Mouse (Mus musculus) G1E-ER4 (cell line): ENCODE results near the gene Gm11034. TPM values are rescaled to one million over a fixed set of nuclear protein-coding genes. Genes with fewer than 3 reads are reported as not detected.

ENCODE experiments used
- GATA1 ChIP-seq: IDR thresholded peaks from one replicate; pipeline ENCODE4 v1.8.0; 2012; ENCODE audit warnings: low read length, inconsistent platforms
- polyA plus RNA-seq: library from polyadenylated mRNA; stranded (reverse); fragments of >175 nt; gene quantifications from 2 replicates; pipeline ENCODE4 v1.2.3, GENCODE M21; 2012

The Gm11034 gene
- polyA plus RNA-seq = not detected in 2 replicates

GRCm38 (mm10) chr8:72213536-72213935 lies at the start of gene Gm11034:
Gene Gm11034 (minus strand): TSS chr8:72213636.
- no peak for TF ChIP-seq GATA1

- no peak for TF ChIP-seq GATA1
Observed at GRCm38 (mm10) chr8:72262756-72263155, 49.3 kb upstream of the Gm11034 start.

- TF ChIP-seq GATA1 = no peak
Observed at GRCm38 (mm10) chr8:72261872-72262271, 48.4 kb upstream of the Gm11034 start.

GRCm38 (mm10) chr8:72261431-72261830 lies 48.0 kb upstream of the Gm11034 start:
- TF ChIP-seq GATA1 = no peak

GRCm38 (mm10) chr8:72261019-72261418 lies 47.6 kb upstream of the Gm11034 start:
- no peak for TF ChIP-seq GATA1

DNA sequence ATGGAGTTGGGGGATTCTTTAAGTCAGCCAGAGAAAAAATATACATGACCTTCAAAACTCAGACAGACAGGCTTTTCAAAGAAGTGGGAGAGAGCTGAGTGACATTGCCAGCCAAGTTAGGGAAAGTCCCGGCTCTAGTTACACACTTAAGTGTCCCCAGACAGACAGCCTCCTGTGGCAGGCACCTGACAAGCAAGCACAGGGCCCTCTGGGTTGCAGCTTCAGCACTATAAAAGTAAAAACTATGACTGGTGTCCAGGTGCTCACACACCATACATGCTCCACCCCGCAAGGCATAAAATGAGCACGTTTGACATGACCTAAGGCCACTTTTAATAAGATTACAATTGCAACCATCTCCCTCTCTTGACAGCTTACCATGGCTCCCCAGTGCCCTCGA lies 47.1 kb upstream of the Gm11034 start:
- no peak for TF ChIP-seq GATA1

DNA sequence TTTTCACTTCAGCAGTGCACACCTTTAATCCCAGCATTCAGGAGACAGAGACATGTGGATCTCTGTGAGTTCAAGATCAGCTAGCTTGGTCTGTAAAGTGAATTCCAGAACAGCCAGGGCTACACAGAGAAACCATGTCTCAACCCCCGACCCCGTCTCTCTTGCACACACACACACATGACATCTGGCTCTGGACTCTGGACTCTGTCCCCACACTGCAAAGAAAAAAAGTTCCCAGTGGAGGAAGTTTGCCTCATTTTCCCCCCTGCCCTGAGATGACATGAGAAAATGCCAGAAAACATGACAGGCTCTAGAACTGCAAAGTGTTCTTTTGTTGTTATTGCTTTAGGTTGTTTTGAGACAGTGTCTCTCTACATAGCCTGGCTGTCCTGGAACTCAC lies 46.4 kb upstream of the Gm11034 start:
- no peak for TF ChIP-seq GATA1

GRCm38 (mm10) chr8:72257902-72258238 lies 44.4 kb upstream of the Gm11034 start:
- TF ChIP-seq GATA1 = no peak

DNA sequence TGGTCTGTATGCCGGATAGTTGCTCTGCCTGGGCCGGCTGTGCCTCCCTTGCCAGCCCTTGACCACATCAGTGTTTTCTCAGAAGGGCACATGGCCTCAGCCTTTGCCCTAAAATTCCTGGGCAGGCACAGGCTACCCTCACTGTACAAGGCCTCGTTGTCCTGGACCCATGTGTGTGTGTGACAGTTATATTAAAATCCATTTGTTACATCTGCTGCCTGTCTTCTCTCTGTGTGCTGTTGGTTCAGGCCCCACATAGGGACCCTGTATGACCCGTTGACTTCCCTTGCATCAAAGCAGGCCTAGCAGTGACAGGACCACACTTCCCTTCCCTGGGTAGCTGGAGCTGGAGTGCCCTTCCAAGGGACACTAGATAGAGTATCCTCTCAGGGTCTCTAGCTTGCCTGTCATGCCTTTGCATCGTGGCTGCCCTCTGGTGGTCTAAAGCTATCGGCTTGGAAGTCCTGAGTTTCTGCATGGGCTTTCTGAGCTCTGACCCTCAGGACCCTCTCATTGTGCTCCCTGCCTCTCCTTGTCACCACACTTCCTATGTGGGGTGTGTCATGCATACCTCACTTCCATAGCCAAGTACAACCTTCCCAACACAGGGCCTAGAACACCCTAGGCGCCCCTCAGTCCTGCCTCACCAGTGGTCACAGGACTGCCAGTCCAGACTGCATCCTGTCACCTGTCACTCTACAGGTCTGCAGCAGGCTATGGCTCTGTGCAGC lies 43.9 kb upstream of the Gm11034 start:
- no peak for TF ChIP-seq GATA1

GRCm38 (mm10) chr8:72244610-72245009 lies 31.2 kb upstream of the Gm11034 start:
- no peak for TF ChIP-seq GATA1

GRCm38 (mm10) chr8:72242226-72242625 lies 28.8 kb upstream of the Gm11034 start:
- no peak for TF ChIP-seq GATA1

GRCm38 (mm10) chr8:72240951-72241350 lies 27.5 kb upstream of the Gm11034 start:
- no peak for TF ChIP-seq GATA1

GRCm38 (mm10) chr8:72240403-72240763 lies 26.9 kb upstream of the Gm11034 start:
- no peak for TF ChIP-seq GATA1

DNA sequence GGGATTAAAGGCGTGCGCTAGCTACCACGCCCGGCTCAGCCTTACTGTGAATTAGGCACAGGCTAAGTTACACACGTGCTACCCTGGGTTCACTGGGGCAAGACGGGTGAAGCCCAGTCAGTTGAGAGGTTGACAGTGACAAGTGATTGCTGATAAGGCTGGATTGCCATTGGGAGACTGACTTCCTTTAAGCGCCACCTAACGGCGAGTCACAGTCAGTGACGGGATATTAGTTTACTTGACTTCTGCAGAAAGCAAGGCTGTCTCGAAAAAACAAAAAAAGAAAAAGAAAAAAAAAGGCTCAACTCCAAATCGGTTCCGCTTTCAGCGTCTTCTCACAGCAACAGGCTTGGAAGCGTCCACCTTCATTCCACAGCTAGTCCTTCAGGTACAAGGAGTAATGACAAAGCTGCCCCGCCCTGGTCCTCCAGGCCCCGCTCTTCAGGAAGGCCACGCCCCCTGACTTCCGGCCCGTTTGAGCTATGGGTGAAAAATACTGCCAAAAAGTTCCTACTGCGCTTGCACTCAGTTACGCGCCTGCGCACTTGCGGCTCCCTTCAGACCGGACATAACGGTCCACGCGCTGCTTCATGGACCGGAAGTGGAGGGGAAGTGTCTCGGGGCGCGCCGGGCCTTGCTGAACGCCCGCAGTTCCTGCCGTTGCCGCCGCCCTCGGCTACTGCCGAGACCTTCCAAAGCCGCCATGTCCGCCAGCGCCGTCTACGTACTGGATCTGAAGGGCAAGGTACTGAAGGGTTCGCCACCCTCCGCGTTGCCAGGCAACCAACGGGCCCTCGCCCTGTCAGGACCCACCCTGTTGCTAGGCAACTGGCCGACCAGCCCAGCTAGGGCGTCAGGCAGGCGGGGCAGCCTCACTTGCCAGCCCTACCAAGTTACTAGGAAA lies 26.3 kb upstream of the Gm11034 start, which contains the start of gene Ap1m1:
Ap1m1 (plus strand) TSS at position 520 of the 904 bp plus-strand sequence.
- TF ChIP-seq GATA1 = no peak

DNA sequence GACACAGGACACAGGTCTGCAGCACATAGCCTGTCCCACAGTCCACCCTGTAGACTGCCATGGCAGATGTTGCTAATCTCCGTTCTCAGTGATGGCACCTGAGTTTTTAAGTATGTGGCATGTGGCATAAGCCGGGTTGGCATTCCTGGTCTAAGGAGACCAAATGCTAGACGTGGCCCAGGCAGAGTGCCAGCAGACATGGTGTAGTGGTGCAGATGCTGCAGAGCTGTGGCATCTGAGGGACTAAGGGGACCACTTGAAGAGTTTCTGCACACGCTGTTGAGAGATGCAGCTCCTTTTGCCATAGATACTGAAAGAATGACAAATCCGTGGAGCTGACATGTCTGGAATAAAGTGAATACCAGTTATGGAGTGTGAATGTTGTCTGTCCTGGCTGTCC lies 9.2 kb upstream of the Gm11034 start:
- no peak for TF ChIP-seq GATA1

DNA sequence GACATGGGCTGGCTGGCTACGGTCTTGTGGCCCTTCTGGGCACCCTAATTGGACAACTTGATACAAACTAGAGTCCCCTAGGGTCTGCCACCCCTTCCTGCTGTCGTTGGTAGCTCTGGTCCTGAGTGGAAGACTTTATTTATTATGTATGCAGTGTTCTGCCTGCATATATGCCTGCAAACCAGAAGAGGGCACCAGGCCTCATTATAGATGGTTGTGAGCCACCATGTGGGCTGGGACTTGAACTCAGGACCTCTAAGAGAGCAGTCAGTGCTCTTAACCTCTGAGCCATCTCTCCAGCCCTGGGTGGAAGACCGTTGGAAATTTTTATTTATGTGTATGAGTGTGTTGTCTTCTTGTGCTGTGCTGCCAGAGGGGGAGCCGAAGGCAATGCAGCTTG lies 7.3 kb upstream of the Gm11034 start:
- no peak for TF ChIP-seq GATA1
